Mouse (Mus musculus) bone marrow macrophage, adult 2 months (primary cell): ENCODE results near the gene Dnah17.

Experiments
- CTCF ChIP-seq: IDR thresholded peaks from 2 replicates; pipeline ENCODE4 v1.5.1; 2012; ENCODE audit warnings: low read depth, mild to moderate bottlenecking, low read length, moderate library complexity
- POLR2A ChIP-seq: IDR thresholded peaks from 2 replicates; pipeline ENCODE4 v1.6.1; 2012; ENCODE audit warnings: mild to moderate bottlenecking, low read depth, low read length, borderline replicate concordance

DNA sequence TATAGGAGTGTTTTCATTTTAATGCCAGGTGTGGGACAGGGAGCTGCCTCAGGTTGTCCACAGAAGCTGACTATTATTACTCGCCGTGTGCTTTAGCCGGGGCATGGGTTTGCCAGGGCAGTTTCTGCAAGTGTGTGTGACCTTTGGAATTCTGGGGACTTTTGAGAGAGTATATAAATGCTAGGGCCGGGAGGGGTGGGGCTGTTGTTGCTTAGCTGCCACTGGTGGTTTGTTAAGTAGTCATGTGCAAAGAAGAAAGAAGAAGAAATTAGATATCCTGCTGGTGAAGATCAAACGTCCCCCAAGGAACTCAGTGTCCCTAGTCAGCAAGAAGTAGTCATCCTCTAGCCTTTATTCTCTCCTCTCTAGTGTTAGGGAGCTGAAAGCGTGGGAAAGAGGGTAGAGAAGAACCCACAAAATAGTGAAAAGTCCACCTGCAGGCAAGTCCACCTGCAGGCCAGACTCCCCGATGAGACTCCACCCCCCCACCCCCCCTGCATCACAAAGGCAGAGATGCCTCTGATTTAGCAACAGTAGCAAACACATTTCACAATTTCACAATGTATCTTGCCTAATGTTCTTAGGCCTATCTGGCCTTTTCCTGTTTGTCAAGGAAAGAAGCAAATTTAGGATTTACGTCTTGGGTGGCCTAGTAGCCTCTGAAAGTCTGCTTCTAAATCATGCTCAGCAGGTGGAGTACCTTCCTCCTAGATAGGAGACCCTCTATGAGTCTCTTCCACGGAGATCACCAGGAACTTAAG, 17.6 kb upstream of the Dnah17 start:
- no peak for TF ChIP-seq CTCF
- no peak for TF ChIP-seq POLR2A
